Mouse (Mus musculus): ENCODE data around the gene Rapgef4. TPM values are rescaled to one million over a fixed set of nuclear protein-coding genes. Genes with fewer than 3 reads are reported as not detected.
"Not testable (repeated sequence)": the region's sequence is repeated elsewhere in the genome, so short reads cannot be mapped to it uniquely, and the experiment has no call there.

Rapgef4 gene
- polyA plus RNA-seq, 1 experiment from 2014 or later = 3.6 TPM

GRCm38 (mm10) chr2:72055476-72055875, 74.4 kb downstream of the Rapgef4 start:
- DNase-seq (ENCODE audit: low spot score) (no peak), ATAC-seq (replicated peaks; ENCODE audit: low FRiP score, low TSS enrichment, low read depth) (no peak)
- Histone ChIP-seq H3K27ac (ENCODE audit: low read depth) (no peak overlapping the region), H3K4me1 (replicated peaks; ENCODE audit: control insufficient read depth, insufficient read depth, low read length) (peaks cover 5% of the 10 kb centered on the region; the same call in 1 of the 2 replicates), H3K4me2 (ENCODE audit: low read length) (no peak overlapping the region), H3K4me3 (ENCODE audit: low read depth, low read length) (no peak overlapping the region), H3K9me3 (ENCODE audit: control insufficient read depth, low read length) (no peaks in the 10 kb centered on the region), H3K9ac (ENCODE audit: low read length) (no peak overlapping the region), H3K27me3 (replicated peaks; ENCODE audit: control insufficient read depth, insufficient read depth, low read length) (no peaks in the 10 kb centered on the region), H3K36me3 (ENCODE audit: control insufficient read depth, insufficient read depth, low read length) (no peaks in the 10 kb centered on the region)
- WGBS = 81% methylated on average over 5 of the region's 5 CpGs

- no peak overlapping the region for H3K4me2 ChIP-seq (ENCODE audit: low read length)
Observed at GRCm38 (mm10) chr2:72056081-72056874, 75.2 kb downstream of the Rapgef4 start.

GRCm38 (mm10) chr2:72062931-72063330, 81.9 kb downstream of the Rapgef4 start:
- no peaks in the 10 kb centered on the region for H3K36me3 ChIP-seq (ENCODE audit: control insufficient read depth, insufficient read depth, low read length)
- ATAC-seq (replicated peaks; ENCODE audit: low FRiP score, low TSS enrichment, low read depth) (no peak), DNase-seq (ENCODE audit: low spot score) (peak; percentile 42)
- H3K9ac ChIP-seq (ENCODE audit: low read length) = no peak overlapping the region
- H3K4me3 ChIP-seq (ENCODE audit: low read depth, low read length) = no peak overlapping the region
- H3K4me1 ChIP-seq (replicated peaks; ENCODE audit: control insufficient read depth, insufficient read depth, low read length) = no peaks in the 10 kb centered on the region
- H3K9me3 ChIP-seq (ENCODE audit: control insufficient read depth, low read length) = no peaks in the 10 kb centered on the region
- no peak overlapping the region for H3K4me2 ChIP-seq (ENCODE audit: low read length)
- H3K27ac ChIP-seq (ENCODE audit: low read depth) = no peak overlapping the region
- 25% methylated on average over 4 of the region's 4 CpGs for WGBS
- H3K27me3 ChIP-seq (replicated peaks; ENCODE audit: control insufficient read depth, insufficient read depth, low read length) = no peaks in the 10 kb centered on the region

More at GRCm38 (mm10) chr2:72056081-72056874, 75.2 kb downstream of the Rapgef4 start:
- Histone ChIP-seq H3K9me3 (ENCODE audit: control insufficient read depth, low read length) (no peaks in the 10 kb centered on the region), H3K27me3 (replicated peaks; ENCODE audit: control insufficient read depth, insufficient read depth, low read length) (no peaks in the 10 kb centered on the region), H3K36me3 (ENCODE audit: control insufficient read depth, insufficient read depth, low read length) (no peaks in the 10 kb centered on the region), H3K4me1 (replicated peaks; ENCODE audit: control insufficient read depth, insufficient read depth, low read length) (peaks cover 5% of the 10 kb centered on the region; the same call in 1 of the 2 replicates), H3K9ac (ENCODE audit: low read length) (no peak overlapping the region), H3K4me3 (ENCODE audit: low read depth, low read length) (no peak overlapping the region), H3K27ac (ENCODE audit: low read depth) (no peak overlapping the region)
- WGBS = 64% methylated on average over 11 of the region's 11 CpGs
- DNase-seq (ENCODE audit: low spot score) (no peak), ATAC-seq (replicated peaks; ENCODE audit: low FRiP score, low TSS enrichment, low read depth) (no peak)

DNA sequence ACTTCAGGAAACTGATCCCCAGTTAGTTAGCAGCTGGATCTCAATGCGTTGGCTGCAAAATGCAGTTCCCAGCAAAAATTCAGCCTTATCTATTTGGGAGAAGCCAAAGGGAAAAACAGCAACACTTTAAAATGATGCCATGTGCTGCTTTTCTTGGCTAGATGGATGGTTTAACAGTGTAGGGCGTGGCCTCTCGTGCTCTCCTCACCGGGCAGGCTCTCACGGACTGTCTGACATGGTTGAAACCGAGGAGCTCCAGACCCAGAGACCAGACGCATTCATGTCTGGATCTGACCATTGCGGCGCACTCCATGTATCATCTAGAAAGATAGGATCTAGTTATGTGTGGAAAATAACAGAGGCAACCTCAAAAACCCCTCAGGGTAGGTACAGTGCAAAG, 87.5 kb downstream of the Rapgef4 start:
- H3K4me2 ChIP-seq (ENCODE audit: low read length) = no peak overlapping the region
- H3K27me3 ChIP-seq (replicated peaks; ENCODE audit: control insufficient read depth, insufficient read depth, low read length) = no peaks in the 10 kb centered on the region
- ATAC-seq (replicated peaks; ENCODE audit: low FRiP score, low TSS enrichment, low read depth) (no peak), DNase-seq (ENCODE audit: low spot score) (peak; percentile 48)
- no peak overlapping the region for H3K4me3 ChIP-seq (ENCODE audit: low read depth, low read length)
- no peak overlapping the region for H3K9ac ChIP-seq (ENCODE audit: low read length)
- 64% methylated on average over 9 of the region's 9 CpGs for WGBS
- no peaks in the 10 kb centered on the region for H3K4me1 ChIP-seq (replicated peaks; ENCODE audit: control insufficient read depth, insufficient read depth, low read length)
- no peaks in the 10 kb centered on the region for H3K9me3 ChIP-seq (ENCODE audit: control insufficient read depth, low read length)
- H3K27ac ChIP-seq (ENCODE audit: low read depth) = no peak overlapping the region
- no peaks in the 10 kb centered on the region for H3K36me3 ChIP-seq (ENCODE audit: control insufficient read depth, insufficient read depth, low read length)

- Histone ChIP-seq H3K4me3 (ENCODE audit: low read depth, low read length) (no peak overlapping the region), H3K4me1 (replicated peaks; ENCODE audit: control insufficient read depth, insufficient read depth, low read length) (no peaks in the 10 kb centered on the region), H3K36me3 (ENCODE audit: control insufficient read depth, insufficient read depth, low read length) (no peaks in the 10 kb centered on the region), H3K27ac (ENCODE audit: low read depth) (no peak overlapping the region), H3K27me3 (replicated peaks; ENCODE audit: control insufficient read depth, insufficient read depth, low read length) (no peaks in the 10 kb centered on the region), H3K9me3 (ENCODE audit: control insufficient read depth, low read length) (no peaks in the 10 kb centered on the region), H3K9ac (ENCODE audit: low read length) (no peak overlapping the region), H3K4me2 (ENCODE audit: low read length) (no peak overlapping the region)
- ATAC-seq (replicated peaks; ENCODE audit: low FRiP score, low TSS enrichment, low read depth) (no peak), DNase-seq (ENCODE audit: low spot score) (peak; percentile 47)
- 55% methylated on average over 8 of the region's 8 CpGs for WGBS
Observed at GRCm38 (mm10) chr2:72070086-72070485, 89.0 kb downstream of the Rapgef4 start.

DNA sequence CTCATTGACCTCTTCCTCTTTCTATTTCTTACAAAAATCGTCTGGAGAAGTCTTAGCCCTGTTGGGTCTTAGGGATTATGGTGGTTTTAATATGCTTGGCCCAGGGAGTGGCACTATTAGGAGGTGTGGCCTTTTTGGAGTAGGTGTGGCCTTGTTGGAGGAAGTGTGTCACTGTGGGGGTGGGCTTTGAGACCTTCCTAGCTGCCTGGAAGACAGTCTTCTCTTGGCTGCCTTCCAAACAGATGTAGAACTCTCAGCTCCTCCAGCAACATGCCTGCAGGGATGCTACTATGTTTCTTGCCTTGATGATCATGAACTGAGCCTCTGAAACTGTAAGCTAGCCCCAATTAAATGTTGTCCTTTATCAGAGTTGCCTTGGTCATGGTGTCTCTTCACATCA, 92.1 kb downstream of the Rapgef4 start:
- not testable (repeated sequence) for H3K4me2 ChIP-seq (ENCODE audit: low read length); ATAC-seq (replicated peaks; ENCODE audit: low FRiP score, low TSS enrichment, low read depth); H3K9me3 ChIP-seq (ENCODE audit: control insufficient read depth, low read length); H3K9ac ChIP-seq (ENCODE audit: low read length); H3K36me3 ChIP-seq (ENCODE audit: control insufficient read depth, insufficient read depth, low read length); H3K4me3 ChIP-seq (ENCODE audit: low read depth, low read length); H3K27ac ChIP-seq (ENCODE audit: low read depth); H3K27me3 ChIP-seq (replicated peaks; ENCODE audit: control insufficient read depth, insufficient read depth, low read length); H3K4me1 ChIP-seq (replicated peaks; ENCODE audit: control insufficient read depth, insufficient read depth, low read length)
- WGBS = 42% methylated on average over 1 of the region's 1 CpGs
- peak; percentile 18 for DNase-seq (ENCODE audit: low spot score)

GRCm38 (mm10) chr2:72074999-72075561, 94.0 kb downstream of the Rapgef4 start:
- no peak for ATAC-seq (replicated peaks; ENCODE audit: low FRiP score, low TSS enrichment, low read depth)
- no peak overlapping the region for H3K4me3 ChIP-seq (ENCODE audit: low read depth, low read length)
- no peaks in the 10 kb centered on the region for H3K27me3 ChIP-seq (replicated peaks; ENCODE audit: control insufficient read depth, insufficient read depth, low read length)
- H3K27ac ChIP-seq (ENCODE audit: low read depth) = no peak overlapping the region
- no peaks in the 10 kb centered on the region for H3K36me3 ChIP-seq (ENCODE audit: control insufficient read depth, insufficient read depth, low read length)
- H3K9ac ChIP-seq (ENCODE audit: low read length) = no peak overlapping the region
- H3K4me2 ChIP-seq (ENCODE audit: low read length) = no peak overlapping the region
- no peaks in the 10 kb centered on the region for H3K9me3 ChIP-seq (ENCODE audit: control insufficient read depth, low read length)
- WGBS = 76% methylated on average over 10 of the region's 10 CpGs
- DNase-seq (ENCODE audit: low spot score) = peak; percentile 40
- no peaks in the 10 kb centered on the region for H3K4me1 ChIP-seq (replicated peaks; ENCODE audit: control insufficient read depth, insufficient read depth, low read length)

DNA sequence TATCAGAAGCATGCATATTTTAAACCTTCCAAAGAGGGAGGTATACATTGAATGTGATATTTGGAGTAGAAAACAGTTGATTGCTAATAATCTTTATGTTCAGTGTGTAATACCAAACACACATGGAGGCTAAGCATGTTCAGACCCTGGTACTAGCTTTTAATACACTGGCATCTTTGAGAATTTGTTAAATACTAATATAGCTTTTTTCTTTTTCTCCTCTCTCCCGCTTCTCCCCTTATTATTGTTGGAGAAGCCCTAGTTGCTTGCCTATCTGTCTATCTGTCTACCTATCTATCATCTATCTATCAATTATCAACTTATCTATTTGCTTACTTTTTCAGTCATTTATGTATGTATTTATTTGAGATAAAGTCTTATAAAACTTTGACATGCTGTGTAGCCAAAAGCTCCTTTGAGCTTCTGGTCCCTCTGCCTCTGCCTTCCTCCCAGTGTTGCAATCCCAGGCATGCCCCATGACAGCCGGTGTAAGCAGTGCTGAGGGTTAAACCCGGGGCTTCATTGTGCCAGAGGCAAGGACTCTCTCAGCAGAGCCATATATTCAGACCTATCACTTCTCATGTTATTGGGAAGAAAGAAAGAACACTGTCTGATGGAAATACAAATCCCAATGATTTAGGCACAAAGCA, 96.6 kb downstream of the Rapgef4 start:
- no peaks in the 10 kb centered on the region for H3K36me3 ChIP-seq (ENCODE audit: control insufficient read depth, insufficient read depth, low read length)
- DNase-seq (ENCODE audit: low spot score) (peak; percentile 18), ATAC-seq (replicated peaks; ENCODE audit: low FRiP score, low TSS enrichment, low read depth) (no peak)
- H3K4me3 ChIP-seq (ENCODE audit: low read depth, low read length) = no peak overlapping the region
- no peaks in the 10 kb centered on the region for H3K9me3 ChIP-seq (ENCODE audit: control insufficient read depth, low read length)
- H3K27ac ChIP-seq (ENCODE audit: low read depth) = no peak overlapping the region
- H3K27me3 ChIP-seq (replicated peaks; ENCODE audit: control insufficient read depth, insufficient read depth, low read length) = no peaks in the 10 kb centered on the region
- H3K9ac ChIP-seq (ENCODE audit: low read length) = no peak overlapping the region
- H3K4me2 ChIP-seq (ENCODE audit: low read length) = no peak overlapping the region
- no peaks in the 10 kb centered on the region for H3K4me1 ChIP-seq (replicated peaks; ENCODE audit: control insufficient read depth, insufficient read depth, low read length)
- WGBS = 65% methylated on average over 3 of the region's 3 CpGs
